Mouse (Mus musculus) megakaryocyte, embryonic 14.5 days (primary cell): ENCODE data around the gene Sema6d.

Experiments
- FLI1 ChIP-seq: IDR thresholded peaks from 2 replicates; pipeline ENCODE4 v1.6.1; 2012; ENCODE audit warnings: low read length, inconsistent platforms, mixed read lengths
- GATA1 ChIP-seq: IDR thresholded peaks from 3 replicates; pipeline ENCODE4 v1.6.1; 2012; ENCODE audit warnings: mixed read lengths, low read length, inconsistent platforms, borderline replicate concordance

GRCm38 (mm10) chr2:124430708-124431107, 340.9 kb downstream of the Sema6d start:
- TF ChIP-seq FLI1: no peak
- no peak for TF ChIP-seq GATA1
